Mouse (Mus musculus) liver, adult 2 months (tissue): Measurements from ENCODE around the gene Zmynd12. TPM values are rescaled to one million over a fixed set of nuclear protein-coding genes. Genes with fewer than 3 reads are reported as not detected.

Source experiments
- DNase-seq: peaks from one replicate; pipeline ENCODE4 v3.0.0-alpha.2; 2011; ENCODE audit warnings: low read depth, low spot score; ENCODE audit errors: extremely low read depth
- H3K27ac ChIP-seq: fragments of 200-500 bp; replicated peaks from 2 replicates; pipeline ENCODE4 v1.5.1; 2012; ENCODE audit warnings: low read depth, mild to moderate bottlenecking, control low read depth, inconsistent platforms, low read length; ENCODE audit not compliant: insufficient read depth
- H3K27me3 ChIP-seq: fragments of 200-500 bp; 2 replicates; pipeline ENCODE4 v1.6.1; 2012; ENCODE audit warnings: mild to moderate bottlenecking, moderate library complexity, low read length, inconsistent platforms; ENCODE audit not compliant: control insufficient read depth, insufficient read depth
- H3K36me3 ChIP-seq: fragments of 200-500 bp; 2 replicates; pipeline ENCODE4 v1.6.1; 2012; ENCODE audit warnings: low read length, inconsistent platforms; ENCODE audit not compliant: control insufficient read depth, insufficient read depth
- H3K4me1 ChIP-seq: fragments of 200-500 bp; 2 replicates; pipeline ENCODE4 v1.6.1; 2011; ENCODE audit warnings: low read length; ENCODE audit not compliant: control insufficient read depth, insufficient read depth
- H3K4me3 ChIP-seq: fragments of 200-500 bp; 2 replicates; pipeline ENCODE4 v1.5.1; 2011; ENCODE audit warnings: low read depth, mild to moderate bottlenecking, control low read depth, low read length, moderate library complexity; ENCODE audit not compliant: insufficient read depth
- H3K79me2 ChIP-seq: fragments of 200-500 bp; 2 replicates; pipeline ENCODE4 v1.6.1; 2012; ENCODE audit warnings: inconsistent platforms, mild to moderate bottlenecking, low read length, moderate library complexity; ENCODE audit not compliant: control insufficient read depth, insufficient read depth
- H3K9ac ChIP-seq: fragments of 200-500 bp; 2 replicates; pipeline ENCODE4 v1.6.1; 2012; ENCODE audit warnings: low read depth, mild to moderate bottlenecking, control low read depth, inconsistent platforms, low read length
- CTCF ChIP-seq: fragments of 200-500 bp; IDR thresholded peaks from 2 replicates; pipeline ENCODE4 v1.5.1; 2011; ENCODE audit warnings: low read depth, low read length, control low read depth
- POLR2A ChIP-seq: fragments of 200-500 bp; IDR thresholded peaks from 2 replicates; pipeline ENCODE4 v1.6.1; 2011; ENCODE audit warnings: low read length, control low read depth; ENCODE audit not compliant: insufficient read depth; ENCODE audit errors: extremely low read depth
- WGBS: fragments of 180-500 bp; shearing (Covaris S2); methylation state at CpG from one replicate; pipeline ENCODE4 v1.1.7; 2018; 5-methylcytosine and 5-hydroxymethylcytosine counted together
- polyA plus RNA-seq: library from polyadenylated mRNA; depleted of rRNA; stranded (reverse); fragments of >200 nt; gene quantifications from 2 replicates; pipeline ENCODE4 v1.2.3, GENCODE M21; 2012
- total RNA-seq: library from RNA; depleted of rRNA; stranded (reverse); fragments of >200 nt; gene quantifications from 2 replicates; pipeline ENCODE4 v1.2.3, GENCODE M21; 2014

Zmynd12 gene
- total and polyA plus RNA-seq, 2 experiments, result 0.15 to 0.28 TPM

- no peak for TF ChIP-seq CTCF
- TF ChIP-seq POLR2A, result no peak
- no peak overlapping the region for H3K9ac ChIP-seq
- H3K4me3 ChIP-seq, result no peak overlapping the region
- H3K4me1 ChIP-seq, result no peaks in the 10 kb centered on the region
- H3K79me2 ChIP-seq, result no peaks in the 10 kb centered on the region
- 98% methylated on average over 2 of the region's 2 CpGs for WGBS
- no peak for DNase-seq
- no peak overlapping the region for H3K27ac ChIP-seq
- H3K27me3 ChIP-seq, result no peaks in the 10 kb centered on the region
- H3K36me3 ChIP-seq, result no peaks in the 10 kb centered on the region
Measured at GRCm38 (mm10) chr4:119403431-119403830, 19.2 kb upstream of the Zmynd12 start.

- Histone ChIP-seq H3K9ac (no peak overlapping the region), H3K4me3 (no peak overlapping the region), H3K79me2 (no peaks in the 10 kb centered on the region), H3K4me1 (peaks cover 8% of the 10 kb centered on the region; the same call in 1 of the 2 replicates), H3K27me3 (no peaks in the 10 kb centered on the region), H3K27ac (no peak overlapping the region), H3K36me3 (no peaks in the 10 kb centered on the region)
- 82% methylated on average over 12 of the region's 12 CpGs for WGBS
- DNase-seq, result no peak
- TF ChIP-seq CTCF (no peak), POLR2A (no peak)
Measured at GRCm38 (mm10) chr4:119411877-119412650, 10.6 kb upstream of the Zmynd12 start.

GRCm38 (mm10) chr4:119412791-119413190 lies 9.8 kb upstream of the Zmynd12 start:
- TF ChIP-seq POLR2A (no peak), CTCF (no peak)
- H3K4me1 ChIP-seq, result peaks cover 12% of the 10 kb centered on the region; the same call in 1 of the 2 replicates
- H3K4me3 ChIP-seq, result no peak overlapping the region
- H3K79me2 ChIP-seq, result no peaks in the 10 kb centered on the region
- no peak for DNase-seq
- no peaks in the 10 kb centered on the region for H3K36me3 ChIP-seq
- 71% methylated on average over 6 of the region's 6 CpGs for WGBS
- H3K9ac ChIP-seq, result no peak overlapping the region
- no peak overlapping the region for H3K27ac ChIP-seq
- H3K27me3 ChIP-seq, result no peaks in the 10 kb centered on the region

GRCm38 (mm10) chr4:119415072-119415753 lies 7.4 kb upstream of the Zmynd12 start, which contains the start of gene Ccdc30:
TSS of gene Ccdc30 (minus strand) at chr4:119415521.
- H3K36me3 ChIP-seq, result peaks cover 5% of the 10 kb centered on the region; the same call in 1 of the 2 replicates
- peak within 1 kb of the TSS; percentile 35 for H3K9ac ChIP-seq
- TF ChIP-seq CTCF (no peak), POLR2A (no peak)
- no peaks in the 10 kb centered on the region for H3K79me2 ChIP-seq
- peak; percentile 70 for DNase-seq
- peak within 1 kb of the TSS; percentile 71 for H3K4me3 ChIP-seq
- WGBS, result 1% methylated on average over 49 of the region's 49 CpGs
- H3K27ac ChIP-seq, result no peak within 1 kb of the TSS
- peaks cover 12% of the 10 kb centered on the region; the same call in 1 of the 2 replicates for H3K4me1 ChIP-seq
- no peaks in the 10 kb centered on the region for H3K27me3 ChIP-seq

GRCm38 (mm10) chr4:119417270-119417669 lies 5.3 kb upstream of the Zmynd12 start:
- no peak overlapping the region for H3K4me3 ChIP-seq
- no peaks in the 10 kb centered on the region for H3K27me3 ChIP-seq
- 28% methylated on average over 3 of the region's 3 CpGs for WGBS
- peaks cover 7% of the 10 kb centered on the region; the same call in 1 of the 2 replicates for H3K36me3 ChIP-seq
- peaks cover 19% of the 10 kb centered on the region for H3K4me1 ChIP-seq
- TF ChIP-seq POLR2A, result no peak
- no peak for TF ChIP-seq CTCF
- no peak overlapping the region for H3K9ac ChIP-seq
- H3K79me2 ChIP-seq, result no peaks in the 10 kb centered on the region
- peak overlapping the region; percentile 32; the same call in 1 of the 2 replicates for H3K27ac ChIP-seq
- peak; percentile 82 for DNase-seq

GRCm38 (mm10) chr4:119417894-119418293 lies 4.7 kb upstream of the Zmynd12 start:
- no peak overlapping the region for H3K27ac ChIP-seq
- no peaks in the 10 kb centered on the region for H3K79me2 ChIP-seq
- no peak for DNase-seq
- TF ChIP-seq POLR2A, result no peak
- no peak for TF ChIP-seq CTCF
- no peaks in the 10 kb centered on the region for H3K27me3 ChIP-seq
- WGBS, result 56% methylated on average over 3 of the region's 3 CpGs
- H3K9ac ChIP-seq, result no peak overlapping the region
- H3K4me3 ChIP-seq, result no peak overlapping the region
- peaks cover 7% of the 10 kb centered on the region; the same call in 1 of the 2 replicates for H3K36me3 ChIP-seq
- H3K4me1 ChIP-seq, result peaks cover 19% of the 10 kb centered on the region
